Mouse (Mus musculus) heart, embryonic 11.5 days (tissue): ENCODE data around the gene Cmc4. TPM values are rescaled to one million over a fixed set of nuclear protein-coding genes. Genes with fewer than 3 reads are reported as not detected.

ENCODE experiments used
- ATAC-seq: fragments of 200-750 bp; cut with Nextera tagmentation; replicated peaks from 2 replicates; pipeline ENCODE4 v1.8.0; 2017; ENCODE audit warnings: moderate library complexity; ENCODE audit not compliant: insufficient number of reproducible peaks, low FRiP score, low TSS enrichment
- H3K27ac ChIP-seq: fragments of 300-500 bp; sonication (generic); 2 replicates; pipeline ENCODE4 v1.5.1; 2014; ENCODE audit warnings: mild to moderate bottlenecking, low read depth, low read length
- H3K27me3 ChIP-seq: fragments of 300-500 bp; sonication (generic); 2 replicates; pipeline ENCODE4 v1.6.1; 2014; ENCODE audit warnings: mild to moderate bottlenecking, low read length, mixed read lengths; ENCODE audit not compliant: control insufficient read depth, insufficient read depth
- H3K36me3 ChIP-seq: fragments of 300-500 bp; sonication (generic); 2 replicates; pipeline ENCODE4 v1.6.1; 2014; ENCODE audit warnings: mild to moderate bottlenecking, low read length, moderate library complexity, mixed read lengths; ENCODE audit not compliant: control insufficient read depth, insufficient read depth
- H3K4me1 ChIP-seq: fragments of 300-500 bp; sonication (generic); 2 replicates; pipeline ENCODE4 v1.6.1; 2014; ENCODE audit warnings: low read length; ENCODE audit not compliant: control insufficient read depth, insufficient read depth
- H3K4me2 ChIP-seq: fragments of 300-500 bp; sonication (generic); 2 replicates; pipeline ENCODE4 v1.6.1; 2014; ENCODE audit warnings: mild to moderate bottlenecking, moderate library complexity
- H3K4me3 ChIP-seq: fragments of 300-500 bp; sonication (generic); 2 replicates; pipeline ENCODE4 v1.5.1; 2014; ENCODE audit warnings: low read depth, low read length
- H3K9ac ChIP-seq: fragments of 300-500 bp; sonication (generic); 2 replicates; pipeline ENCODE4 v1.6.1; 2014; ENCODE audit warnings: mild to moderate bottlenecking, low read depth, low read length, moderate library complexity
- H3K9me3 ChIP-seq: fragments of 300-500 bp; sonication (generic); replicated peaks from 2 replicates; pipeline ENCODE4 v1.6.1; 2016; ENCODE audit warnings: low read length; ENCODE audit not compliant: control insufficient read depth
- WGBS: fragments of 180-500 bp; shearing (Covaris S2); extraction: QIAGEN DNeasy Blood & Tissue Kit; methylation state at CpG from one replicate; pipeline ENCODE4 v1.1.7; 2014; ENCODE audit not compliant: insufficient replicate concordance; 5-methylcytosine and 5-hydroxymethylcytosine counted together
- polyA plus RNA-seq: library from polyadenylated mRNA; unstranded; fragments of >200 nt; fragmentation: Nextera tagmentation; extraction: Ambion mirVana; gene quantifications from 2 replicates; pipeline ENCODE4 v1.2.1, GENCODE M21; 2014

Gene Cmc4
- polyA plus RNA-seq, 1 experiment from 2014 or later: 18.7 TPM

GRCm38 (mm10) chrX:75381176-75381575 lies 35.2 kb downstream of the Cmc4 start:
- Histone ChIP-seq H3K4me3 (no peak overlapping the region), H3K27ac (no peak overlapping the region), H3K4me1 (no peaks in the 10 kb centered on the region), H3K9ac (no peak overlapping the region), H3K4me2 (no peak overlapping the region), H3K9me3 (no peaks in the 10 kb centered on the region), H3K27me3 (no peaks in the 10 kb centered on the region), H3K36me3 (no peaks in the 10 kb centered on the region)
- no peak for ATAC-seq
- 72% methylated on average over 1 of the region's 1 CpGs for WGBS

GRCm38 (mm10) chrX:75376815-75377214 lies 39.6 kb downstream of the Cmc4 start:
- no peak for ATAC-seq

GRCm38 (mm10) chrX:75372666-75373425 lies 43.5 kb downstream of the Cmc4 start:
- H3K4me2 ChIP-seq: no peak overlapping the region
- H3K27me3 ChIP-seq: no peaks in the 10 kb centered on the region
- no peak overlapping the region for H3K9ac ChIP-seq
- H3K36me3 ChIP-seq: no peaks in the 10 kb centered on the region
- no peak overlapping the region for H3K4me3 ChIP-seq
- H3K27ac ChIP-seq: no peak overlapping the region
- no peaks in the 10 kb centered on the region for H3K4me1 ChIP-seq
- H3K9me3 ChIP-seq: no peaks in the 10 kb centered on the region
- 61% methylated on average over 2 of the region's 2 CpGs for WGBS
- ATAC-seq: no peak

More at GRCm38 (mm10) chrX:75376815-75377214, 39.6 kb downstream of the Cmc4 start:
- no peaks in the 10 kb centered on the region for H3K36me3 ChIP-seq
- H3K9ac ChIP-seq: no peak overlapping the region
- H3K9me3 ChIP-seq: no peaks in the 10 kb centered on the region
- H3K4me2 ChIP-seq: no peak overlapping the region
- H3K27me3 ChIP-seq: no peaks in the 10 kb centered on the region
- H3K27ac ChIP-seq: no peak overlapping the region
- no peak overlapping the region for H3K4me3 ChIP-seq
- no peaks in the 10 kb centered on the region for H3K4me1 ChIP-seq

GRCm38 (mm10) chrX:75370197-75370596 lies 46.2 kb downstream of the Cmc4 start:
- Histone ChIP-seq H3K4me2 (no peak overlapping the region), H3K9me3 (no peaks in the 10 kb centered on the region), H3K36me3 (no peaks in the 10 kb centered on the region), H3K4me1 (no peaks in the 10 kb centered on the region), H3K27ac (no peak overlapping the region), H3K27me3 (no peaks in the 10 kb centered on the region), H3K4me3 (no peak overlapping the region), H3K9ac (no peak overlapping the region)
- ATAC-seq: no peak

Other genes with a start within 250 kb of the Cmc4 start
- 69.9 and 71.3 TPM in 2 replicates for gene Fundc2, start 34.2 kb downstream of the Cmc4 start, polyA plus RNA-seq
- gene F8, start 34.0 kb downstream of the Cmc4 start, polyA plus RNA-seq: 1.4 and 2.5 TPM in 2 replicates
- gene Mtcp1, start within 50 bp of the Cmc4 start, polyA plus RNA-seq: 7.0 and 8.3 TPM in 2 replicates
- 51.8 and 53.1 TPM in 2 replicates for gene Brcc3, start within 50 bp of the Cmc4 start, polyA plus RNA-seq
- 179 and 180 TPM in 2 replicates for gene Vbp1, start 97.7 kb upstream of the Cmc4 start, polyA plus RNA-seq
- 0.84 TPM in 2 replicates for gene Rab39b, start 161.6 kb upstream of the Cmc4 start, polyA plus RNA-seq